Mouse (Mus musculus): ENCODE results near the gene Gtf3c5.
A peak's percentile ranks its signal among the peaks of the same experiment; 100 is the strongest.

GRCm38 (mm10) chr2:28603542-28603941, 20.0 kb upstream of the Gtf3c5 start:
- peak; percentile 63 for TF ChIP-seq GATA1 (IDR thresholded peaks at IDR 0.05; ENCODE audit: low read depth, low read length)
- TF ChIP-seq GABPA (IDR thresholded peaks at IDR 0.05; ENCODE audit: low read depth, low read length): no peak
- TF ChIP-seq CTCF (IDR thresholded peaks at IDR 0.05 in 2 of 3, conservative IDR thresholded peaks at IDR 0.05 in 1 of 3; ENCODE audit: control insufficient read depth in 1 of 3, insufficient read depth in 1 of 3, low read depth in 2 of 3, low read length in 3 of 3, poor library complexity in 1 of 3, severe bottlenecking in 1 of 3): no peak
- peak; percentile 55 to 86 for TF ChIP-seq EP300 (IDR thresholded peaks at IDR 0.05; ENCODE audit: low read depth in 1 of 2, low read length in 2 of 2)

Data from MEL (cell line).